Mouse (Mus musculus) heart, postnatal 25 days (tissue): ENCODE measurements around the gene Zbtb25. TPM values are rescaled to one million over a fixed set of nuclear protein-coding genes. Genes with fewer than 3 reads are reported as not detected.

ENCODE experiments used
- DNase-seq: peaks from one replicate; pipeline ENCODE4 v3.0.0; 2022; ENCODE audit warnings: low spot score
- intact Hi-C: fragments of 180-260 bp; cut with DNase I; formaldehyde crosslinking; loops from one replicate; pipeline ENCODE4 v1.15.1; 2025
- total RNA-seq, 2 experiments: library from RNA; stranded (reverse); gene quantifications; 2 replicates each; pipeline ENCODE4 v1.2.3; 2021

Gene Zbtb25
- total RNA-seq, 2 experiments from 2014 or later: 6.7 to 7.8 TPM

DNA sequence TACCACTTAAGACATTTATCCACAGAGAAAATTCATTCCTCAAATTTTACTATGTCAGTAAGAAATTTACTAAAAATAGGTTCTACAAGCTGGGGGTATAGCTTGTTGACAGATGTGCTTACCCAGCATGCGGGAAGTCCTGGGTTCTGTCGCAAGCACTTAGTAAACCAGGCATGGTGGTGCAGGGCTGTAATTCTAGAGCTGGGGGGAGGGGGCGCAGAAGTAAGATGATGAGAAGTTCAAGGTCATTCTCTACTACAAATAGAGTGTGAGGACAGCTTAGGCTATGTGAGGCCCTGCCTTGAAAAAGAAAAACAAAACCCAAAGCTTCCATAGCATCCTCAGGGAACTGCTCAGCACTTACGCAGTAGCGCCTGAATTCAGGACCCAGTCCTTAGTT is 9.2 kb upstream of the Zbtb25 start:
- no peak for DNase-seq
- intact Hi-C loops: no loop called here

DNA sequence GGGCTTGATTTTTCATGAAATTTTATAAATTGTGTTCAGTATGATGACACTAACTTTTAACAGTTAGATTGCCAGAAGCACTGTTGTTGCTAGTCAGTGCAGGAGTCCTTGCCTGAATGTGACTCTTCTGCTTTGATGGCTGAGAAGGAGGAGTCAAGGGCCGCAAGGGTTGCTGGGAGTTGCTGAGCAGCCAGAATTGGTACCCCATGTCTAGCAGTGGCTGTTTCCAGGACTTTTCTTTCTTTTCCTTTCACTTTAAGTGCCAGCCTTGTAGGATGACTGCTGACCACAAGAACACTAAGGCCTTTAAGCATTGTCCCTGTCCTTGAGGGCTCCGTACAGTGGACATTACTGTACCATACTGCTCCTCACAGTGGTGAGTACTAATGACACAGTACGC is 8.3 kb upstream of the Zbtb25 start:
- no peak for DNase-seq
- intact Hi-C loops: no loop called here

DNA sequence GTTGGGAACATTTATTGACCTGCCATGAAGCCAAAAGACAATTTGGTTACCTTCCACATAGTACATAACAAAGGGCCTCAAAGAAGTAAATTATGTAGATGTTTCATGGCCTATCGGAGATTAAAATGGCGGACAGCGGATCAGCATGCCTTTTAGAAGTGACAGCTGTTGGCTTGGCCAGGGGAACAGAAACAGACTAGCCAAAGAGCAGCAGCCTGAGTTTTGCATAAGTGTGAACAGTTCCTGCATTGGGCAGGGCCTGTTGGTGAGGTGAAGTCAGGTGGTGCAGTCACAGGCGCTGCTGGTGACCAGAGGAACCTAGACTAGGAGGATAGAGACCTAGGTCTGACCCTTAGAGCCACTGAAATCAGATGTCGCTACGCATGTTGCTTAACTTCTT is 7.7 kb upstream of the Zbtb25 start:
- intact Hi-C loops: no loop called here

DNA sequence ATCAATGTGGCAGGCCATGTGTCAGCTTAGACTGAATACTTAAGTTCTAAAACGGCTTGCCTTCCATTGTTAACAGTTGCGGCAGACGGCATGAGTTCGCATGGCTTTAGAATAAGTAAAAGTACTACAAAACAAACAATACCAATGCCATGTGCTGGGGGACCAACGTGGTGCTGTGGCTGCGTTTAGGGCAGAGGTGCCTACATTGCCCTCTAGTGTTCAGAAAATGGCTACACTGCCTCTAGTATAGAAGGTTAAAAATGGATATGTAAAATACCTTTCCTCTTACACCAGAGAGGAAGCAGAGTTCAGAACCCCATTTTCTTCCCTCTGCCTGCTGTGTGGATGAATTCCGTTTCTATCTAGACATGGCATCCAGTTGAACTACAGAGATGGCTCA is 7.2 kb upstream of the Zbtb25 start:
- DNase-seq: no peak
- intact Hi-C loops: no loop called here

More for the DNA sequence above, 7.7 kb upstream of the Zbtb25 start:
- DNase-seq: no peak

DNA sequence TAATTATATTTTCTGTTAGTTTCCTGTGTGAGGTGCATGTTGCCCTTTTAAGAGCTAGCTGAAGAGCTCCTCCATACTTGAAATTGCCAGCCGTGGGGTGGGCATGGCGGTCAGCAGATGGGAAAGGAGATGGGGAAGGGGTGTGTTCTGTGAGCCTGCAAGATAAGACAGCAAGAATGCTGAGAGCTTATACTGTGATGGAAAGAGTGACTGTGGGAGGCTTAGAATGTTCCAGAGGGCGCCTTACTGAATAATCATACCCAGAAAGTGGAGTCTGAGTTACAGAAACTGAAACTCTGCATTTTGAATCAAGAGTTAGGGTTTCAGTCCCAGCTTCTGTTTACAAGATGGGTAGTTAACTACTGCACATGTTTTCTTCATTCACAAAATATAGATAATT is 6.1 kb upstream of the Zbtb25 start:
- no peak for DNase-seq
- intact Hi-C loops: no loop called here

DNA sequence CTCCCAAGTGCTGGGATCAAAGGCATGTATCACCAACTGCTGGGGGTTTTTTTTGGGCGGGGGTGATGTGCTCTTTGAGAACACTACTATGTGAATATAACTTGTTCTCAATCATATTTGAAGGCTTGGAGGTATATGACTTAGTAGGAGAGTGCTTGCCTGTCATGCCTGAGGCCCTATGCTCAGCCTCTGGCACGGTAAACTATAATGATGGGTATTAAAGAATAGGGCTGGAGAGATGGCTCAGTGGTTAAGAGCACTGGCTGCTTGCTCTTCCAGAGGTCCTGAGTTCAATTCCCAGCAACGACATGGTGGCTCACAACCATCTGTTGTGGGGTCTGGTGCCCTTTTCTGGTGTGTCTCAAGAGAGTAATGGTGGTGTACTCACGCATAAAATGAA is 5.5 kb upstream of the Zbtb25 start:
- intact Hi-C loops: no loop called here
- no peak for DNase-seq

DNA sequence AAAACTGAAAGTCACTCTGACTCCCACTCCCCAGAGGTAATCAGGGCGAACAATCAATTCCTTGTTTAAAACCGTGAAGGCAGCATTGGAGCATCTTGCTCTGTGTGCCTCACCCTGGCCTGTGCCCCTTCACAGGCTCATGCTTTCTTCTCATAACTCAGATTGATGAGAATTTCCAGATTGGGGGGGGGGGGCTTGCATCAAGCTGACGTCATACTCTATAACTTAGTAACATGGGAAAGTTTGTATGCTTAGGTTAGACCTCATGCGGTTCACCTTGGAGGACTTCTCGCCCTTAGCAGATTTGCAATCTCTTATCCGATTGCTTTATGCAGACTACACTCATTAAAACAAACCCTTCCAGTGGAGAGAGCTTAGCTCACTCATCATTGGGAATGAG is 4.6 kb upstream of the Zbtb25 start:
- intact Hi-C loops: no loop called here

DNA sequence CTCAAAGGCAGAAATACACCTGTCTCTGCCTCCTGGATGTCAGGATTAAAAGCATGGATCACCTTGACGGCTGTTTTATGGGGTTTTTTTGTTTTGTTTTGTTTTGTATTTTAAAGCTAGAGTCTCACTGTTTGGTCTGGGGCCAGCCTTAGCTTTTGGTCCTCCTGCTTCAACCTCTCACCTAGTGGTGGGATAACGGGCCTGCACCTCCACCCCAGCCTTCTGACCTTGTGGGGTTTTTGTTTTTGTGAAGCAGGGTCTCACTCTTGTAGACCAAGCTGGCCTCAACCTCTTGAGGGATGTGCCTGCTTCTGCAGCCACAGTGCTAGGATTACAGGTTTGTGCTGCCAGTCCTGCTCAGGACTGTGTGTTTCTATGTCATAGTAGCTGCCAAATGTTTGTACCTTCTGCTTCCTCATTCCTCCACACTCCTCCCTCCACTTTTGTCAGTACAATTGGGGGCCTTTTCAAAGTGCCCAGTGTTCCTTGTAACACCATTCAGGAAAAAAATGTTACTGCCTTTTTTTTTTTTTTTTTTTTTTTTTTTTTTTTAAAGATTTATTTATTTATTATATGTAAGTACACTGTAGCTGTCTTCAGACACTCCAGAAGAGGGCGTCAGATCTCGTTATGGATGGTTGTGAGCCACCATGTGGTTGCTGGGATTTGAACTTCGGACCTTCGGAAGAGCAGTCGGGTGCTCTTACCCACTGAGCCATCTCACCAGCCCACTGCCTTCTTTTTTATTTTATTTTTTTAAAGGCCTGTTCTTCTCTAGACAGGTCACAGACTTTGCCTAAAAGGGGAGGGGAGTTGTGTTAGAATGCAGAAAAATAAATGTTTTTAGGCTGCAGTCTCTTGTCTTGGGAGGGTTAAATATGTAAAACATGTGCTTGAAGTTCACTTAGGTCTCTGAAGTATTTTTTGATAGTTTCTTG is 3.7 kb upstream of the Zbtb25 start:
- intact Hi-C loops: no loop called here
- no peak for DNase-seq

More for the DNA sequence above, 4.6 kb upstream of the Zbtb25 start:
- DNase-seq: no peak

DNA sequence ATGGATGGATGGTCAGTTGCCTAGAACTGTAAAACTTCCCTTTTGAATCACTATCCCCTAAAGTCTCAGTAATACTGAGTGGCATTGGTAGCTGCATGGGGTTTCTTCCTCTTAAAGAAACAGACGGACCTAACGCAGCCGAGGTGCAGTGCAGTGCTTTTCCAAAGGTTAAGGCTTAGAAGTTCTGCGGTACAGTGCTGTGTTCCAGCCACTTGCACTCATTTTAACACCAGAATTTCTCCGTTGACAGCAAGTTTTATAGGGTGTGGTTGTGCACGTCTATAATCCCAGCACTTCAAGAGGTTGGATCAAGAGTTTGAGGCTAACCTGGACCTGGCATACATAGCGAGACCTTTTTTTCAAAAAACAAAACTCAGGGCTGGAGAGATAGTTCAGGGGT is 2.6 kb upstream of the Zbtb25 start:
- DNase-seq: no peak
- intact Hi-C loops: no loop called here

DNA sequence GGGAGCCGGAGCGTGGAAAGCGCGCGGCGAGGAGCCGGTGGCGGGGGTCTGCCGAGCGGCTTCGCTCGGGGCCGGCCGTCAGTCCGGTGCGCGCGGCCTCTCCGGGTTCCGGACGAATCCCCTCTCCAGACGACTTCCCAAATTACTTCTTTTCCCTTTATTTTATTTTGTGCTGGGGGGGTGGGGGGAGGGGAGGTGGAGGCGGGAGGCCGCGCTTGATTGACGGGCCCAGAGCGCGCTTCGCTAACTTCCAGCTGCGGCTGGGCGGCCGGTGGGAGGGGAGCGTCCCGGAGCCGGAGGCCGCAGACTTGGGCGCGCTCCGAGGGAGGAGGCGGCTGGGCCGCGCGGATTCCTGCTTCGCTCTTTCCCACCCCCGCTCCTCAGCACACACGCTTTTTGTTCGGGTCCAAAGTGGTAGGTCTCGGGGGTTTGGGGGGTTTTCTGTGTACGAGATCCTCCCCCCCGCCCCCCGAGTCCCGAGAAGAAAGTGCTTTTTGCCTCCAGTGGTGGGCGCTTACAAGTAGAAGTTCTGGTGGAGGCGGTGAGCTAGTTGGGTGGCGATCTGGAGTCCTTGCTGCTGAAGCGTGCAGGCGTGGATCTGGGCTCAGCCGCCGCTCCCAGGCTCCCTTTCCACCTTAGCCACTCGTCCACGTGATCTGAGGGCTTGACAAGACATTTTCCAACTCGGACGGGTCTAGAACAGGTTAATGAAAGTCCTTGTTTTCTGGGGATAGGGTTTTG is 1.6 kb upstream of the Zbtb25 start:
- intact Hi-C loops: loop anchor here (2.0 kb wide), 1 partner anchor 32 kb away; no protein-coding TSS in a partner anchor
- DNase-seq: peak; percentile 72

DNA sequence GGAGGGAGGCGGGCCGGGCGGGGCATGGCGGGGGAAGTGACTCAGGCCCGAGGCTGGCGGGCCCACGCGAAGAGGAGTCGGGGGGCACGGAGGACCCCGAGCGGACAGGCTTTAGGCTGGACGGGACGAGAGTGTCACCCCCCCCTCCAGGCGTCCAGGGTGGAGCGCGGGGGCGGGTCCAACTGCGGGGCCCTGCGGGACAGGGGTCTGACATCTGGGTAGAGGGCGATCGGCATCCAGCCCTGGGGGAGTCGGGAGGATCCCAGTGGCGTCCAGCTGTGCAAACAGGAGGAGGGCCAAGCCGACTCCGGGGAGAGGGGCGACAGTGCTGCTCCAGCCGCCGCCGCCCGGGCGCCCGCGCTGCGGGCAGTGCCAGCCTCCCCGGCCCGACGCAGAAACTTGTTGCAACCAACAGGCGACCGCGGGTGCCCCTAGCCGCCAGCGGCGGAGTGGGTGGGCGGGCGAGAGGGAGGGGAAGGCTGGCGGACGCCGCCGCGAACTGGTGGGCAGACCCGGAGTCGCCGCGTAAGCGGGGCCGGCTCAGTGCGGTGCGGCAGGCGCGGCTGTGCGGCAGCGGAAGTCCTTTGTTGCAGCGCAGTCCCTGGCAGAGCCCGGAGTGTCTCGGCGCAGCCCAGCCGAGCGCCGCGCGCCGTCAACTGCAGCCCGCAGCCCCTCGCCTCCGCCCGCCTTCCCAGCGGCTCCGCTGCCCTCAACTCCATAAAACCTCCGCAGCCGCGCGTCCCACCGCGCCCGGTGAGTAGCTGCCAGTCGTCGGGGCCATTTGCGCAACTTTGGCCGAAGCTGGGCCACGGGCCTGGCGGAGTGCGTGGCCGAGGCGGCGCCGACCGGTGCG is 802 bp upstream of the Zbtb25 start, which contains the start of gene Zbtb1:
Gene Zbtb1, plus strand, starts transcription at position 289 of the 853 bp plus-strand sequence.
- peak; percentile 70 for DNase-seq
- intact Hi-C loops: loop anchor here (2.0 kb wide), 1 partner anchor 33 kb away; no protein-coding TSS in a partner anchor

DNA sequence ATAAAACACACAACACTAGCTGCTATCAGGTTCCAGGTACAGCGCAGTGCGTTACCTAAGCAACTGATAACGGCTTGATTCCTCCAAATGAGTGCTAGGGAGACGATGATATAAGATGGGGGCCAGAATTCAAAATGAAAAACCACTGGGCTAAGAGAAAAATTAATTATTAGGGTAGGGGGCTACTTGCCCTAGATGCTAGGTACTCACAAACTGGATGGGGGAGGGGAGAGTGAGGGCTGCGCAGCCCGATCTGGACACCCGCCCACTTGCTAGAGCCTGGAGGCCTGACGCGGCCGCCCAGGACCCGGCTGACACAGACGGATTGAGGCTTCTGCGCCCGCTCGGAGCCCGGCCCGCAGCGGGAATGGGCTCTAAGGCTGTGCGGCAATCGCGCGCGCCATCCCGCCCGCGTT is 604 bp downstream of the Zbtb25 start:
- no peak for DNase-seq
- intact Hi-C loops: no loop called here

DNA sequence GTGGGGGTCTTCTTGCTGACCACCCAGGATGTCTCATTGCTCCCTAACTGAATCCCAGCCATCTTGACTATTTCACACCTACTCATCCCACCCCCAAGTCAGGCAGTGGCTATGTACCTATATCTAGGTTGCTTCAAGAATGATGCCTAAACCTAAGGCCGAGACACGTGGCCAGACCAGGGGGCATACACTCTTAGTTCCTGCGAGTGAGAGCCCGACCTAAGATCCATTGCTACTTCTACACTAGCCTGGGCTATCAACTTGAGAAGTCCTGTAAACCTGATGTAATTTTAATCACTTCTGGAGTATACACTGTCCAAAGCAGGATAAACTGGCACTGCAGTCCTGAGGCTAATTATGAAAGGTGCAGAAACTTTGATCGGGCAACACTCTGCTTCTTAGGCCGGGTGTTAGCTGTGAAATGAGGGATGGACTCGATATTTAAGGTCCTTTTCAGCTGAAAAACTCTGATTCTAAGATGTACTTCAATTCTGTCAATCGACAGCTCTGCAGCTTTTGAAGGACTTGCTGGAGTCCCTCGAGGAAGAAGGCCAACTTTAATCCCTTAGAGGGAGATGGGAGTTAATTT is 1.1 kb downstream of the Zbtb25 start:
- DNase-seq: no peak
- intact Hi-C loops: no loop called here

DNA sequence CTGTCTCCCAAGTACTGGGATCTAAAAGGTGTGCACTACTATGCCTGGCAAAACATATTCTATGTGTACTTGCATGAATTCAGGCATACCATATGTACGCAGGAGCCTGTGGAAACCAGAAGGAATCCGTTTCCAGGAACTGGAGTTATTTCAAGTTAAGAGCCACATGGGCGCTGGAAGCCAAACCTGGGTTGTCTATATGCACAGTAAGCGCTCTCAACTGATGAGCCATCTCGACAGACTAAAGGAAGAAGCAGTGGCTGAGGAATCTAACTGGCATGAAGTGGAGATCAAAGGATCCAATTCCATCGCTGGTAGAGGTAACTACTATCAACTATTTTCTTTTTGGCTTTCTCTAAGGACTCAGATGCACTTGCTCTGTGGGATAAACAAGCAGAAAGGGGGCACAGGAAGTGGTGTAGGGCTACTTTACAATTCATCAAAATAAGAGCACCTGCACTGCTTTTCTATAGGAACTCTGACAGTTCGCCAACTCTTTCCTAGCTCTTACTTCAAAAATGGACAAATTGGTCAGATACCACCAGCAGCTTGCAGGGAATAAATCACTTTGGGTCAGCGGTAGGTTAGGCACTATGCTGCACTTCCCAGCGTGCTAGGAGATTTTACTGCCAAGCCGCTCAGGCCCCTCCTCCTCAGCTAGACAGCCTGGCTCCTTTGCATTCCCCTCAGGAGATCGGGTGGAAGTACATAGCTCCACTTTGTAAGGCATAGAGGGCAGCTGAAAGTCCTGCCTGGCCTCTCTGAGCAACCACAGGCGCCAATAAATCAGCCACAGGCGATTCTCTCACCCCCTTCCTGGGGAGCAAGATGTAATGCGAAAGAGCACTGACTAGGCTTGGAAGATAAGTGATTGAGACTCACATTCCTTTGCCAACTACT is 2.1 kb downstream of the Zbtb25 start:
- DNase-seq: no peak
- intact Hi-C loops: no loop called here

DNA sequence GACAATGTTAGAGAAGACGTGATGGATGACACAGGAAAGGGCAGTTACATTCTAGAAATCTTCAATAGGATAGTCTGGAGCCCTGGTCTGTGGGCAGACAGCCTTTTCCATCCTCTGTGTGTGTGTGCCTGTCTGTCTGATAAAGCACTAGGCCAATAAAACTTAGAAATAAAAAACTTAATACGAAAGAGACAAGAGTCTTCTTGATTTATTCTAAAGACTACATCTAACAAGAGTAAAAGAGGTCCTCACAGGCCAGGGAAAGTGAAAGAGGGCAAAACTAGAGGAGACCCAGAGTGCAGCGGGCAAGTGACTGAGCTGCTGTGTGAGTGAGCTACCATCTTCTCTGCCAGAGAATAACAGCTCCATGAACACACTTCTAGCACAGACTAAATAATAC is 3.1 kb downstream of the Zbtb25 start:
- no peak for DNase-seq
- intact Hi-C loops: no loop called here

DNA sequence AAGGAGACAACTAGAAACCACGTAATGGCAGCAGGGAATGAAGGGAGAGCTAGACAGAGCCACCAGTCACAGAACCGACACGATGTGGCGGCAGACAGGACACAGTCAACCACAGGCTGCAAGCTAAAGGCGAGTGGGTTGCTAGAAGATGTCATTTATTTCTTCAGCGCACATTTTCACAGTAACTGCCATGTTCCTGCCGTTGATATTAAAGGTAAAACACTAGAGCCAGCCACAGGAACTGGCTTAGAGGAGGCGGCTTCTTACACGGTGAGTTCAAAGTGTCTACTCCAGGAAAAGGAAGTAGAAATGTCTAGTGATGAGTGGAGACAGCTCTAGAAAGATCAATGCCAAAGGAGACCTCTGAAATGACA is 7.1 kb downstream of the Zbtb25 start:
- intact Hi-C loops: no loop called here
- no peak for DNase-seq

DNA sequence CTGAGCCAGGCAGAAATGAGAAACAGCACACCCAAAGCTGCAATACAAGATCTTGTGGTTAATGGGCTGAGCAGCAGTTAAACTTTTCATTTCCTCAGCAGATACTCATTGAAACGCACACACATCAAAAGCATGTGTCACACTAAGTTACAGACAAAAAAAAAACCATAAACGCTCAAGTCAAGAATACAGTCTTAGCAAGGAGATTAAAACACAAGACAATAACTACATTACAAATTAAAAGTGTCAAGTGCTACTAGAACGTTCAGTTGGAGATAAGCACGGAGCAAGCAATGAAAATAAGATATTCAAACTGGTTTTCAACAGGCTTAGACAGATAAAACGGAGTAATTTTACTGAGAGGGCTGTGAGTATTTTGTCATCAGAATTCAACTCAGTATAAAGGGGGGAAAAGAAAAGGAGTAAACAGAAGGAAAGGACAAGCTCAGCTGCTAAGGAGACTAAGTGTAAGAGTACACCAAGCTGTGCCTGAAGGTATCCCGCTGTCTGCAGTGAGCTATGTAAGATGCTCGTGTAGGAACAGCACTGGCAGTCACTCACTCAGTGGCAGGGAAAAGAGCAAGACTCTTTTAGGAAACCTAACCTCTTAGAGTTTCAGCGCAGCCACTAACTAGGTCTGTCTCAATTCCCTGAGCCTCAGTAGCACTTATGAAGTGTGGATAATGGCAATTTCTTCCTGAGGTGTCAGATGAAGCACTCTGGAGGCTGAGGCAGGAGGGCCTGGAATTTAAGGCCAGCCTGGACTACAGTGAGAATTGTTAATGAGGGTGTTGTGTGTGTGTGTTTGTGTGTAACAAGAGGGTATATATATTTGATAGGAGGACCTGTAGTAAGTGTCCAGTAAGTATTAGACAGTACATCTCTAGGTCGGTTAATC is 7.7 kb downstream of the Zbtb25 start:
- no peak for DNase-seq
- intact Hi-C loops: no loop called here

DNA sequence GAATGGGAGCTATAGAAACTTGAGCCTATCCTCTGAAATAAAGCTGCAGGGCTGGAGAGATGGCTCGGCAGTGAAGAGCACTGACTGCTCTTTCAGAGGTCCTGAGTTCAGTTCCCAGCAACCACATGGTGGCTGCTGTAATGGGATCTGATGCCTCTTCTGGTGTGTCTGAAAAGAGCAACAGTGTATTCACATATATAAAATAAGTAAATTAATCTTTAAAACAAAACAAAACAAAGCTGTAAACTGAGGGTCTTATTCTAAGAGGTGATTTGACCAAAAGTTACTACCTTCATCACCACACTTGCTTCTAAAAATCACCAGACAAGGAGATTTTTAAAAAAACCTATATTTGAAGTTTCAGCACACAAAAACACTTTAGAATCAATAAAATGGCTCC is 8.5 kb downstream of the Zbtb25 start:
- intact Hi-C loops: no loop called here
- DNase-seq: no peak
